Mouse (Mus musculus): ENCODE results near the gene Zfp879. TPM values are rescaled to one million over a fixed set of nuclear protein-coding genes. Genes with fewer than 3 reads are reported as not detected.

Zfp879 gene
- polyA plus RNA-seq, 1 experiment from 2014 or later = 0.44 TPM

DNA sequence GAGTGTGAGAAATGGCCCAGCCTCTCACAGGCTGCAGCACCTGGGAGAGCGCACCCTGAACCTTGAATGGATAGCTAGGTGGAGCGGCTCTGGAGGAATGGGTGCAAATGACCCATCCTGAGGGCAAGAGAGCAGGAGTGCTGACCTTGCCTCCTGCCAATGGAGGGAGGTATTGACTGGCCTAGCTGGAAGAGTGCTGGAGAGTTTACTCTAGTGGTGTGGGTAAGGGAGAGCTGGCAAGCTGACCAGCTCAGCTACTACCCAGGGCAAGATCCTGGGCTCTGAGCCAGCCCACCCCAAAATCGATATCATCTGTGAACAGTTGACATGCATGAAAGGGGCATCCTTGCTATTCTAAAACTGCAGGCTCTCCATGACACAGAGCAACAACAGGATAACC is 4.6 kb upstream of the Zfp879 start:
- peaks cover 52% of the 10 kb centered on the region for H3K27me3 ChIP-seq (ENCODE audit: insufficient read depth, poor library complexity, severe bottlenecking)
- no peaks in the 10 kb centered on the region for H3K36me3 ChIP-seq
- H3K27ac ChIP-seq = no peak overlapping the region
- H3K4me3 ChIP-seq = no peak overlapping the region
- peaks cover 19% of the 10 kb centered on the region for H3K4me1 ChIP-seq
- DNase-seq (ENCODE audit: low spot score) = no peak
- H3K9me3 ChIP-seq = 0 out of 2 replicates have a peak, but pooled peaks cover 7% of the 10 kb centered on the region
- 86% methylated on average over 3 of the region's 3 CpGs for WGBS

DNA sequence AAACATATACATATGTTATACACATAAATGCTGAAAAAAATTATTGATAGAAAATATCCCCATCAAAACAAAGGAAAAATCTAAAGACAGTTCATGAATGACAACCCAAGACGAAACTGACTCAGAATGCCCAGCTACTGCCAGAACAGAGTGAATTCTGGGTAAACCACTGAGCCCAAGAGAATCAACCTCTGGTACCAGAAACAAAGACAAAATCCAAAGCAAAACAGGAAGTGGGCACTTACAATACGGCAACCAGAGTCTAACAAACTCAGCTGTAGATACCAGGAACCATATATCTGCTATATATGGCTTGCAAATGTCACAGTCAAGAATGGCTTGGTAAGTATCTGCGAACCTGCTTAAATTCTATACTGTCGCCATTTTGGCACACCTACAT is 5.6 kb downstream of the Zfp879 start:
- no peak overlapping the region for H3K27ac ChIP-seq
- WGBS = 78% methylated on average over 4 of the region's 4 CpGs
- peaks cover 15% of the 10 kb centered on the region for H3K9me3 ChIP-seq
- DNase-seq (ENCODE audit: low spot score) = no peak
- H3K4me1 ChIP-seq = no peaks in the 10 kb centered on the region
- no peaks in the 10 kb centered on the region for H3K27me3 ChIP-seq (ENCODE audit: insufficient read depth, poor library complexity, severe bottlenecking)
- H3K4me3 ChIP-seq = no peak overlapping the region
- H3K36me3 ChIP-seq = peaks cover 20% of the 10 kb centered on the region

DNA sequence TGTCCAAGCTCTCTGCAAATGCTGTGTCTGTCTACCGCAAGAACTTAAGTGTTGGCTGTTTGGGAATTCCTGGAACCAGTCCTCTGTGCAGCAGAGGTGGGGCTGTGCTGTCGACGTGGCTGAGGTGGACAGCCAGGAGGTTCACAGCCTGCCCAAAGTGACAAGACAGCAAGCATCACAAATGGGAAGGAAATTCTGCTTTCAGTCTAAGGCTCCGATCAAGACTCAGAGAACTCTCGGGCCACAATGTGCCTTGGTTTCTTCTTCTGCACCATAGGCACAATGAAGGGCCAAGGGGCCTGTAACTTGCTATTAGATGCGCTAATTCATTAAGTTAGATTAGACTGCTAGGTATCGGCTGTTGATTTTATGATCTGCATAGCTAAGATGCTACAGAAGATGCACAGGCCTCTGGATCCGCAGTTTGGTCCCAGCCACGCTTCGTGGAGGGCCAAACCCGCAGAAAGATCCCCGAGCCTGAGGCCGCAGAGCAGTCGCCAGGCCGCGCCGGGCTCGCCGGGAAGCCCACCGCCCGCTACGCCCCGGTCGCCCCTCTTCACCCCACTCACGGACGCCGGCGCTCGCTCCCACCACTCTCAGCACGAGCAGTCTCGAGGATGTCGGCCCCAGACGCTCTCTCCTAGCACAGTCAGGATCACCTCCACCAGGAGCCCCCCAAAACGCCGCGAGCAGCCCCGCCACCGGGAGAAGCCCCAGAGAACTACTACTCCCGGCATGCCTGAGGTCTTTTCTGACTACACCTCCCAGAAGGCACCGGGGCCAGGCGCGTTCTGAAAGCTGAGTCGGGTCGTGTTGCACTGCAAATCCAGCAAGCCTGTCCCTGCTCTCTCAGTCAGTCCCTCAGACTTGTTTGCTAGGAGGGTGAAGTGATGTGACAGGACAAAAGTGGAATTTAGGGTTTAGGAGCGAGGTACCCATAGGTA is 14.1 kb downstream of the Zfp879 start, which contains the start of gene Zfp354c:
Zfp354c (minus strand) TSS at position 715 of the 944 bp plus-strand sequence.
- no peaks in the 10 kb centered on the region for H3K27me3 ChIP-seq (ENCODE audit: insufficient read depth, poor library complexity, severe bottlenecking)
- peak; percentile 96 for DNase-seq (ENCODE audit: low spot score)
- peaks cover 9% of the 10 kb centered on the region for H3K4me1 ChIP-seq
- peak within 1 kb of the TSS; percentile 93 for H3K27ac ChIP-seq
- H3K9me3 ChIP-seq = 0 out of 2 replicates have a peak, but pooled peaks cover 1% of the 10 kb centered on the region
- 1% methylated on average over 45 of the region's 45 CpGs for WGBS
- H3K4me3 ChIP-seq = peak within 1 kb of the TSS; percentile 95
- H3K36me3 ChIP-seq = peaks cover 33% of the 10 kb centered on the region

DNA sequence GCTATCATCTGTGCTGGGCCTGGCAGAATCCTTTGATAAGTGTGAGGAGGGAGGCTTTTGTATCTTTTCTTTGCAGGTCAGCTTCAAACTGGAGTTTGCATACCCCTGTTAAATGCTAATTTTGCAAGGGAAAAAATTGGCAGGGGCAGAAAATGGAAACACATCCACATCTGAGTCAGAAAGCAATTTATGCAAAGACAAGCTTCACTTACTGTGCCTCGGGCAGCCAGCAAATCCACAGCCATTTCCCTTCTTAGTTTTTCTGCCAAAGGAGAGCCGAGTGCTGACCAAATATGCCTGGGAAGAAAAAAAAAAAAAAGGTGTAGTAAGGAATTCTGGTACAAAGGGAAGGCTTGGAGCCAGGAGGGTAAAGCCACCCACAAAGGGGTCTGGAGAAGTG is 15.1 kb downstream of the Zfp879 start:
- peak overlapping the region; percentile 95 for H3K4me3 ChIP-seq
- no peak for DNase-seq (ENCODE audit: low spot score)
- peaks cover 42% of the 10 kb centered on the region for H3K36me3 ChIP-seq
- peaks cover 9% of the 10 kb centered on the region for H3K4me1 ChIP-seq
- WGBS = 64% methylated on average over 2 of the region's 2 CpGs
- H3K27me3 ChIP-seq (ENCODE audit: insufficient read depth, poor library complexity, severe bottlenecking) = no peaks in the 10 kb centered on the region
- no peak overlapping the region for H3K27ac ChIP-seq
- no peaks in the 10 kb centered on the region for H3K9me3 ChIP-seq

DNA sequence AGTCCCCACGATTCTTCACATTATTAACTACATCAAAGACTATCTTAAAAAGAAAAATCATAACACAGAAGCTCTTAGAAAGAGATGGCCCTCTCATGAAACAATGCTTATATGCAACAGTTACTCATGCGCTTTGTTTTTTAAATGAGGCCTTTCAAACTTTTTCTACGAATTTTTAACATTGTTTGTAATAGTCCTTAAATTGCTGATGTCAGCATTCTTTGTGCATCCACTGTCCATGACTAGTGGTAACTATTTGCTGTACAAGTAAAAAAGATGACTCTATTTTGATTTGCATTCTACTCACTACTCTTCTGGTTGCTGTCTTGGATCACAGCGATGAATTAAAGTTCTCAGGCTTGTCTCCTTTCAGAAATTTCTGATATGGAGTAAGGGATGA is 27.1 kb downstream of the Zfp879 start:
- Histone ChIP-seq H3K36me3 (peaks cover 97% of the 10 kb centered on the region), H3K27ac (no peak overlapping the region), H3K4me3 (no peak overlapping the region), H3K9me3 (peaks cover 21% of the 10 kb centered on the region), H3K27me3 (ENCODE audit: insufficient read depth, poor library complexity, severe bottlenecking) (no peaks in the 10 kb centered on the region), H3K4me1 (no peaks in the 10 kb centered on the region)
- DNase-seq (ENCODE audit: low spot score) = no peak
- WGBS = 94% methylated on average over 4 of the region's 4 CpGs

DNA sequence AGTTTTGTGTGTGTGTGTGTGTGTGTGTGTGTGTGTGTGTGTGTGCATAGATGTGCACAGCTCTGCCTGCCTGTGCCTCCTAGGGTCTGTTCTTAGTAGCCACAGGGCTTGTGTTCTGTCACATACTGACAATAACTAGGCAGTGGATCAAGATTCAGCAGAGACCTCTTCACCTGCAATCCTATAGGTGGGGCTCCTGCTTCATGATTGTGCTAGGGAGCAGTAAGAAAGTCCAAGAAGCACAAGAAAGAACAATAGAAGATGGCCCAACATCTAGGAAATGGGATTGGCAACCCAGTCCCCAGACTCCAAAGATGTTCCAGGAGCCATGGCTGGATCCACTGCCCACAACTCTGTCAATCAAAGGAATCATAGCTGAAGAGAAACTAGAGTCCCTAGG is 42.5 kb downstream of the Zfp879 start:
- H3K9me3 ChIP-seq = no peaks in the 10 kb centered on the region
- DNase-seq (ENCODE audit: low spot score) = no peak
- no peaks in the 10 kb centered on the region for H3K36me3 ChIP-seq
- H3K4me3 ChIP-seq = no peak overlapping the region
- H3K27ac ChIP-seq = no peak overlapping the region
- no peaks in the 10 kb centered on the region; the same call in 1 of the 2 replicates for H3K4me1 ChIP-seq
- no peaks in the 10 kb centered on the region for H3K27me3 ChIP-seq (ENCODE audit: insufficient read depth, poor library complexity, severe bottlenecking)

DNA sequence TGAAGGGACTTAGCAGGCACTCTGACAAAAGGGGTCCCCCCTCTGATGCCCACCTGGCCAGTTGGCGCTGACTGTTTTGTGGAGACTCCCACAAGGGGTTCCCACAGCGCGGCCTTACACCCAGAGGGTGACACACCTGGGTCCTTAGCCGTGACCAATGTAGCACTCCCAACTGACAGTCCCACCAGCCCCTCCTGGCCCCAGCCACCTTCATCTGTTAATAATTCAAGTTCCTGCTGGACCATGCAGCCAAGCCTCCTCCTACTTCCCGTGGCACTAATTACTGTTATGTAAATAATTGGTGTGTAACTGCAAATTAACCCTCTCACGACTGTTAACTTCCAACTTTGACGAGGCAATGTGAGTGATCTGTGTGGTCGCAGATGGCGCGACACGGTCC is 43.7 kb downstream of the Zfp879 start:
- H3K4me3 ChIP-seq = no peak overlapping the region
- 80% methylated on average over 11 of the region's 11 CpGs for WGBS
- DNase-seq (ENCODE audit: low spot score) = no peak

More for the DNA sequence above, 43.7 kb downstream of the Zfp879 start:
- Histone ChIP-seq H3K27ac (no peak overlapping the region), H3K4me1 (no peaks in the 10 kb centered on the region; the same call in 1 of the 2 replicates), H3K36me3 (no peaks in the 10 kb centered on the region), H3K27me3 (ENCODE audit: insufficient read depth, poor library complexity, severe bottlenecking) (no peaks in the 10 kb centered on the region), H3K9me3 (no peaks in the 10 kb centered on the region)

Other genes with a start within 250 kb of the Zfp879 start
- 1.4 and 3.9 TPM in 2 replicates for gene Adamts2, start 239.5 kb downstream of the Zfp879 start, polyA plus RNA-seq (2016; fragmentation: Nextera tagmentation; extraction: Ambion mirVana)
- gene Zfp354c, start 13.8 kb downstream of the Zfp879 start, polyA plus RNA-seq (2016; fragmentation: Nextera tagmentation; extraction: Ambion mirVana) = 16.9 and 20.5 TPM in 2 replicates
- 0.06 and 0.16 TPM in 2 replicates for gene Grm6, start 9.1 kb upstream of the Zfp879 start, polyA plus RNA-seq (2016; fragmentation: Nextera tagmentation; extraction: Ambion mirVana)
- gene Zfp454, start 46.1 kb upstream of the Zfp879 start, polyA plus RNA-seq (2016; fragmentation: Nextera tagmentation; extraction: Ambion mirVana) = 4.5 and 6.5 TPM in 2 replicates
- gene Zfp2, start 74.6 kb upstream of the Zfp879 start, polyA plus RNA-seq (2016; fragmentation: Nextera tagmentation; extraction: Ambion mirVana) = 8.6 and 11.1 TPM in 2 replicates
- 0.52 and 0.80 TPM in 2 replicates for gene Zfp354b, start 90.1 kb upstream of the Zfp879 start, polyA plus RNA-seq (2016; fragmentation: Nextera tagmentation; extraction: Ambion mirVana)
- not detected in 2 replicates for gene 4933414I15Rik, start 102.2 kb upstream of the Zfp879 start, polyA plus RNA-seq (2016; fragmentation: Nextera tagmentation; extraction: Ambion mirVana)
- not detected in 2 replicates for gene Prop1, start 112.2 kb upstream of the Zfp879 start, polyA plus RNA-seq (2016; fragmentation: Nextera tagmentation; extraction: Ambion mirVana)
- not detected in 2 replicates for gene Olfr1378, start 125.0 kb upstream of the Zfp879 start, polyA plus RNA-seq (2016; fragmentation: Nextera tagmentation; extraction: Ambion mirVana)
- not detected in 2 replicates for gene Olfr1377, start 140.4 kb upstream of the Zfp879 start, polyA plus RNA-seq (2016; fragmentation: Nextera tagmentation; extraction: Ambion mirVana)
- not detected in 2 replicates for gene Olfr51, start 162.0 kb upstream of the Zfp879 start, polyA plus RNA-seq (2016; fragmentation: Nextera tagmentation; extraction: Ambion mirVana)
- gene Olfr54, start 172.7 kb upstream of the Zfp879 start, polyA plus RNA-seq (2016; fragmentation: Nextera tagmentation; extraction: Ambion mirVana) = not detected in 2 replicates
- not detected in 2 replicates for gene Olfr1375, start 206.6 kb upstream of the Zfp879 start, polyA plus RNA-seq (2016; fragmentation: Nextera tagmentation; extraction: Ambion mirVana)
- gene Zfp354a, start 217.7 kb upstream of the Zfp879 start, polyA plus RNA-seq (2016; fragmentation: Nextera tagmentation; extraction: Ambion mirVana) = 6.1 and 7.4 TPM in 2 replicates

Measured in heart, embryonic 10.5 days (tissue).